ENCODE assay signal across 8 mouse cellular contexts in genomic region chr2:129800904-129801230, GRCm38 (mm10). TPM values are rescaled to one million over a fixed set of nuclear protein-coding genes. Genes with fewer than 3 reads are reported as not detected.
A peak's percentile ranks its signal among the peaks of the same experiment; 100 is the strongest.
DNase-seq lines count a peak whose midpoint lies in the region; ATAC-seq and TF ChIP-seq lines count a peak whose summit lies in the region.

No protein-coding gene starts in this region.

- peak overlapping the region; percentile 91 for H3K9ac ChIP-seq in lung, postnatal 0 days (replicated peaks; ENCODE audit: low read depth)

- peaks cover 22% of the 10 kb centered on the region; the same call in 1 of the 2 replicates for H3K4me1 ChIP-seq in lung, postnatal 0 days (ENCODE audit: insufficient read depth, low read depth, low read length)
- peaks cover 33% of the 10 kb centered on the region for H3K4me1 ChIP-seq in forebrain, embryonic 10.5 days
- peaks cover 29% of the 10 kb centered on the region for H3K4me1 ChIP-seq in limb, embryonic 10.5 days
- peaks cover 8% of the 10 kb centered on the region for H3K4me1 ChIP-seq in olfactory bulb, adult 2 months (ENCODE audit: control insufficient read depth, insufficient read depth, low read length)

- H3K4me3 ChIP-seq in lung, postnatal 0 days (ENCODE audit: low read depth, low read length): peak overlapping the region; percentile 95
- peak overlapping the region; percentile 88 for H3K4me3 ChIP-seq in forebrain, embryonic 10.5 days
- H3K4me3 ChIP-seq in limb, embryonic 10.5 days: peak overlapping the region; percentile 95
- H3K4me3 ChIP-seq in olfactory bulb, adult 2 months (ENCODE audit: insufficient read depth, low read depth, low read length): peak overlapping the region; percentile 94

- peaks cover 3% of the 10 kb centered on the region; the same call in 1 of the 2 replicates for H3K36me3 ChIP-seq in lung, postnatal 0 days (ENCODE audit: insufficient read depth, low read length)
- H3K36me3 ChIP-seq in forebrain, embryonic 10.5 days (replicated peaks): peaks cover 41% of the 10 kb centered on the region
- H3K36me3 ChIP-seq in limb, embryonic 10.5 days: peaks cover 36% of the 10 kb centered on the region

- no peak for ATAC-seq in lung, postnatal 0 days

- H3K27ac ChIP-seq in lung, postnatal 0 days (ENCODE audit: low read length): peak overlapping the region; percentile 98
- H3K27ac ChIP-seq in forebrain, embryonic 10.5 days: peak overlapping the region; percentile 96
- H3K27ac ChIP-seq in limb, embryonic 10.5 days: peak overlapping the region; percentile 97
- H3K27ac ChIP-seq in olfactory bulb, adult 2 months (ENCODE audit: insufficient read depth, low read depth, low read length): peak overlapping the region; percentile 97

- H3K9me3 ChIP-seq in lung, postnatal 0 days (ENCODE audit: low read length): no peaks in the 10 kb centered on the region
- no peaks in the 10 kb centered on the region for H3K9me3 ChIP-seq in forebrain, embryonic 10.5 days
- no peaks in the 10 kb centered on the region for H3K9me3 ChIP-seq in limb, embryonic 10.5 days (replicated peaks)

- no peak; the same call in 1 of the 2 replicates for TF ChIP-seq POLR2A in olfactory bulb, adult 2 months (IDR thresholded peaks at IDR 0.05; ENCODE audit: insufficient read depth, low read depth, low read length)

- DNase-seq in lung, postnatal 0 days (ENCODE audit: low spot score): no peak
- DNase-seq in lung, postnatal 25 days (ENCODE audit: low spot score): no peak
- no peak for DNase-seq in forebrain, embryonic 10.5 days (ENCODE audit: extremely low spot score, low spot score)
- no peak for DNase-seq in limb, embryonic 10.5 days (ENCODE audit: low spot score)
- DNase-seq in embryo, embryonic 11 days: no peak
- DNase-seq in layer of hippocampus, adult 18-20 months (ENCODE audit: low spot score in 2 of 2): no peak
- DNase-seq in layer of hippocampus, adult 9-11 months: no peak

- no peak for TF ChIP-seq EP300 in lung, postnatal 0 days (IDR thresholded peaks at IDR 0.05)

- no peak for TF ChIP-seq CTCF in lung, postnatal 0 days (IDR thresholded peaks at IDR 0.05)
- TF ChIP-seq CTCF in olfactory bulb, adult 2 months (IDR thresholded peaks at IDR 0.05; ENCODE audit: insufficient read depth, low read depth, low read length): no peak

- H3K27me3 ChIP-seq in lung, postnatal 0 days (replicated peaks; ENCODE audit: insufficient read depth, low read length): no peaks in the 10 kb centered on the region
- H3K27me3 ChIP-seq in forebrain, embryonic 10.5 days (ENCODE audit: poor library complexity, severe bottlenecking): no peaks in the 10 kb centered on the region
- H3K27me3 ChIP-seq in limb, embryonic 10.5 days (ENCODE audit: low read depth, poor library complexity, severe bottlenecking): no peaks in the 10 kb centered on the region

- peak overlapping the region; percentile 85 for H3K4me2 ChIP-seq in lung, postnatal 0 days (replicated peaks; ENCODE audit: low read depth, low read length)

- 1% methylated on average over 30 of the region's 32 CpGs for WGBS in lung, postnatal 0 days
- WGBS in forebrain, embryonic 10.5 days: under 1% methylated on average over 32 of the region's 32 CpGs
- under 1% methylated on average over 32 of the region's 32 CpGs for WGBS in limb, embryonic 10.5 days
- WGBS in olfactory bulb, adult 2 months: under 1% methylated on average over 32 of the region's 32 CpGs

RNA-seq across cellular contexts. Expression of gene Stk35, which starts 0.6 kb away (rescaled TPM):
- 5.4 and 5.8 TPM in 2 replicates for polyA plus RNA-seq in lung, postnatal 0 days (2015; fragmentation: Nextera tagmentation; extraction: Ambion mirVana)
- 11.0 and 13.8 TPM in 2 replicates for polyA plus RNA-seq in forebrain, embryonic 10.5 days (2016; fragmentation: Nextera tagmentation; extraction: Ambion mirVana)
- polyA plus RNA-seq in limb, embryonic 10.5 days (2016; fragmentation: Nextera tagmentation; extraction: Ambion mirVana): 16.4 and 19.4 TPM in 2 replicates
- not detected in 2 replicates for polyA plus RNA-seq in olfactory bulb, adult 2 months (2012; ENCODE audit: insufficient read depth, insufficient read length, low replicate concordance, missing spikeins)
- 10 to 100 TPM; 30.1 to 31.1 TPM for total RNA-seq in layer of hippocampus, adult 18-20 months (2021)
